Mouse (Mus musculus): ENCODE data around the gene Dpagt1. TPM values are rescaled to one million over a fixed set of nuclear protein-coding genes. Genes with fewer than 3 reads are reported as not detected.
A peak's percentile ranks its signal among the peaks of the same experiment; 100 is the strongest.

Dpagt1 gene
- polyA plus RNA-seq, 1 experiment: 150 TPM

- TF ChIP-seq POLR2A (IDR thresholded peaks at IDR 0.05; ENCODE audit: insufficient read depth, low read depth, low read length) (no peak), CTCF (IDR thresholded peaks at IDR 0.05; ENCODE audit: insufficient read depth, low read depth, low read length) (no peak)
- Histone ChIP-seq H3K4me3 (ENCODE audit: insufficient read depth, low read depth, low read length) (no peak overlapping the region), H3K27ac (ENCODE audit: insufficient read depth, low read depth, low read length) (no peak overlapping the region), H3K4me1 (ENCODE audit: control insufficient read depth, insufficient read depth, low read length) (peaks cover 7% of the 10 kb centered on the region)
- WGBS: 68% methylated on average over 3 of the region's 3 CpGs
These were observed 11.1 kb downstream of the Dpagt1 start for GRCm38 (mm10) chr9:44336964-44337363.

GRCm38 (mm10) chr9:44337436-44338169 lies 11.8 kb downstream of the Dpagt1 start:
- TF ChIP-seq POLR2A (IDR thresholded peaks at IDR 0.05; ENCODE audit: insufficient read depth, low read depth, low read length) (no peak), CTCF (IDR thresholded peaks at IDR 0.05; ENCODE audit: insufficient read depth, low read depth, low read length) (no peak)
- Histone ChIP-seq H3K4me1 (ENCODE audit: control insufficient read depth, insufficient read depth, low read length) (peaks cover 7% of the 10 kb centered on the region), H3K4me3 (ENCODE audit: insufficient read depth, low read depth, low read length) (no peak overlapping the region), H3K27ac (ENCODE audit: insufficient read depth, low read depth, low read length) (no peak overlapping the region)
- WGBS: 57% methylated on average over 9 of the region's 9 CpGs

DNA sequence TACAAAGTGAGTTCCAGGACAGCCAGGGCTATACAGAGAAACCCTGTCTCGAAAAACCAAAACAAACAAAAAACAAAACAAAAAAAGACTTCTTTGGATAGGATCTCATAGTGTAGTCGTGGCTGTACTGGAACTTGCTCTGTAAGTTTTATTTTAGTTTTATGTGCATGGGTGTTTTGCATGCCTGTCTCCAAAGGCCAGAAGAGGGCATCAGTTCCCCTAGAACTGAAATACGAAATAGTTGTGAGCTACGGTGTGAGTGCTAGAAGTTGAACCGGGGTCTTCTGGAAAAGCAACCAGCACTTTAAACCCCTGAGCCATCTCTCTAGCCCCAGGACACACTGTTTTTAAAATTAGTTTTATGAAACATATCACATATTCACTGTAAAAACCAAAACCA lies 12.8 kb downstream of the Dpagt1 start:
- Histone ChIP-seq H3K27ac (ENCODE audit: insufficient read depth, low read depth, low read length) (no peak overlapping the region), H3K4me3 (ENCODE audit: insufficient read depth, low read depth, low read length) (no peak overlapping the region), H3K4me1 (ENCODE audit: control insufficient read depth, insufficient read depth, low read length) (peaks cover 10% of the 10 kb centered on the region)
- 67% methylated on average over 5 of the region's 5 CpGs for WGBS
- TF ChIP-seq CTCF (IDR thresholded peaks at IDR 0.05; ENCODE audit: insufficient read depth, low read depth, low read length) (no peak), POLR2A (IDR thresholded peaks at IDR 0.05; ENCODE audit: insufficient read depth, low read depth, low read length) (no peak)

- Histone ChIP-seq H3K4me3 (ENCODE audit: insufficient read depth, low read depth, low read length) (no peak overlapping the region), H3K4me1 (ENCODE audit: control insufficient read depth, insufficient read depth, low read length) (peaks cover 9% of the 10 kb centered on the region), H3K27ac (ENCODE audit: insufficient read depth, low read depth, low read length) (no peak overlapping the region)
- 89% methylated on average over 5 of the region's 5 CpGs for WGBS
- TF ChIP-seq CTCF (IDR thresholded peaks at IDR 0.05; ENCODE audit: insufficient read depth, low read depth, low read length) (no peak), POLR2A (IDR thresholded peaks at IDR 0.05; ENCODE audit: insufficient read depth, low read depth, low read length) (no peak)
These were observed 15.7 kb downstream of the Dpagt1 start for GRCm38 (mm10) chr9:44341487-44341886.

GRCm38 (mm10) chr9:44342173-44342572 lies 16.4 kb downstream of the Dpagt1 start:
- Histone ChIP-seq H3K27ac (ENCODE audit: insufficient read depth, low read depth, low read length) (no peak overlapping the region), H3K4me1 (ENCODE audit: control insufficient read depth, insufficient read depth, low read length) (peaks cover 6% of the 10 kb centered on the region; the same call in 1 of the 2 replicates), H3K4me3 (ENCODE audit: insufficient read depth, low read depth, low read length) (no peak overlapping the region)
- TF ChIP-seq CTCF (IDR thresholded peaks at IDR 0.05; ENCODE audit: insufficient read depth, low read depth, low read length): no peak
- TF ChIP-seq POLR2A (IDR thresholded peaks at IDR 0.05; ENCODE audit: insufficient read depth, low read depth, low read length): no peak
- WGBS: 81% methylated on average over 3 of the region's 3 CpGs

- Histone ChIP-seq H3K27ac (ENCODE audit: insufficient read depth, low read depth, low read length) (no peak overlapping the region), H3K4me3 (ENCODE audit: insufficient read depth, low read depth, low read length) (no peak overlapping the region), H3K4me1 (ENCODE audit: control insufficient read depth, insufficient read depth, low read length) (peaks cover 5% of the 10 kb centered on the region; the same call in 1 of the 2 replicates)
- WGBS: 87% methylated on average over 1 of the region's 1 CpGs
- no peak for TF ChIP-seq POLR2A (IDR thresholded peaks at IDR 0.05; ENCODE audit: insufficient read depth, low read depth, low read length)
- no peak for TF ChIP-seq CTCF (IDR thresholded peaks at IDR 0.05; ENCODE audit: insufficient read depth, low read depth, low read length)
These were observed 16.8 kb downstream of the Dpagt1 start for GRCm38 (mm10) chr9:44342605-44343004.

GRCm38 (mm10) chr9:44343290-44343689 lies 17.5 kb downstream of the Dpagt1 start:
- WGBS: 8% methylated on average over 6 of the region's 6 CpGs
- peak overlapping the region; percentile 99 for H3K4me3 ChIP-seq (ENCODE audit: insufficient read depth, low read depth, low read length)
- H3K4me1 ChIP-seq (ENCODE audit: control insufficient read depth, insufficient read depth, low read length): peaks cover 3% of the 10 kb centered on the region; the same call in 1 of the 2 replicates
- TF ChIP-seq CTCF (IDR thresholded peaks at IDR 0.05; ENCODE audit: insufficient read depth, low read depth, low read length) (no peak), POLR2A (IDR thresholded peaks at IDR 0.05; ENCODE audit: insufficient read depth, low read depth, low read length) (no peak)
- H3K27ac ChIP-seq (ENCODE audit: insufficient read depth, low read depth, low read length): no peak overlapping the region

GRCm38 (mm10) chr9:44343781-44344421 lies 18.1 kb downstream of the Dpagt1 start, which contains the start of gene Hmbs:
Hmbs (minus strand) TSS chr9:44344228.
- TF ChIP-seq CTCF (IDR thresholded peaks at IDR 0.05; ENCODE audit: insufficient read depth, low read depth, low read length) (no peak), POLR2A (IDR thresholded peaks at IDR 0.05; ENCODE audit: insufficient read depth, low read depth, low read length) (peak; percentile 66)
- Histone ChIP-seq H3K4me1 (ENCODE audit: control insufficient read depth, insufficient read depth, low read length) (peaks cover 3% of the 10 kb centered on the region; the same call in 1 of the 2 replicates), H3K4me3 (ENCODE audit: insufficient read depth, low read depth, low read length) (peak within 1 kb of the TSS; percentile 99), H3K27ac (ENCODE audit: insufficient read depth, low read depth, low read length) (peak within 1 kb of the TSS; percentile 99)
- WGBS: under 1% methylated on average over 39 of the region's 39 CpGs
